Mouse (Mus musculus): Measurements from ENCODE around the gene Rhbdd3.
"Not testable (repeated sequence)": the region's sequence is repeated elsewhere in the genome, so short reads cannot be mapped to it uniquely, and the experiment has no call there.

Rhbdd3 gene

GRCm38 (mm10) chr11:5065056-5065821 is 33.5 kb upstream of the Rhbdd3 start, which contains the start of gene Gas2l1:
Gene Gas2l1 (minus strand): TSS chr11:5065327.
- DNase-seq (ENCODE audit: low read depth, low spot score): peak; percentile 79

- DNase-seq (ENCODE audit: low read depth, low spot score): no peak
Observed at GRCm38 (mm10) chr11:5067063-5067462, 31.7 kb upstream of the Rhbdd3 start.

GRCm38 (mm10) chr11:5068126-5068971 is 30.4 kb upstream of the Rhbdd3 start:
- DNase-seq (ENCODE audit: low read depth, low spot score): no peak

- DNase-seq (ENCODE audit: low read depth, low spot score): no peak
Observed at GRCm38 (mm10) chr11:5074882-5075281, 23.8 kb upstream of the Rhbdd3 start.

- DNase-seq (ENCODE audit: low read depth, low spot score): no peak
Observed at GRCm38 (mm10) chr11:5075760-5076159, 23.0 kb upstream of the Rhbdd3 start.

GRCm38 (mm10) chr11:5076843-5077242 is 21.9 kb upstream of the Rhbdd3 start:
- not testable (repeated sequence) for DNase-seq (ENCODE audit: low read depth, low spot score)

GRCm38 (mm10) chr11:5089147-5089546 is 9.6 kb upstream of the Rhbdd3 start:
- no peak for DNase-seq (ENCODE audit: low read depth, low spot score)

- DNase-seq (ENCODE audit: low read depth, low spot score): no peak
Observed at GRCm38 (mm10) chr11:5091706-5092105, 7.0 kb upstream of the Rhbdd3 start.

GRCm38 (mm10) chr11:5095877-5096276 is 2.8 kb upstream of the Rhbdd3 start:
- no peak for DNase-seq (ENCODE audit: low read depth, low spot score)

- DNase-seq (ENCODE audit: low read depth, low spot score): no peak
Observed at GRCm38 (mm10) chr11:5096480-5097020, 2.2 kb upstream of the Rhbdd3 start.

- peak; percentile 60 for DNase-seq (ENCODE audit: low read depth, low spot score)
Observed at GRCm38 (mm10) chr11:5098035-5098735, 541 bp upstream of the Rhbdd3 start.

GRCm38 (mm10) chr11:5099576-5100183 is 954 bp downstream of the Rhbdd3 start:
- DNase-seq (ENCODE audit: low read depth, low spot score): peak; percentile 72

GRCm38 (mm10) chr11:5100283-5100682 is 1.6 kb downstream of the Rhbdd3 start:
- DNase-seq (ENCODE audit: low read depth, low spot score): no peak

- no peak for DNase-seq (ENCODE audit: low read depth, low spot score)
Observed at GRCm38 (mm10) chr11:5100801-5101200, 2.1 kb downstream of the Rhbdd3 start.

GRCm38 (mm10) chr11:5101641-5102040 is 2.9 kb downstream of the Rhbdd3 start:
- no peak for DNase-seq (ENCODE audit: low read depth, low spot score)

GRCm38 (mm10) chr11:5102384-5102783 is 3.7 kb downstream of the Rhbdd3 start:
- no peak for DNase-seq (ENCODE audit: low read depth, low spot score)

- no peak for DNase-seq (ENCODE audit: low read depth, low spot score)
Observed at GRCm38 (mm10) chr11:5103986-5104509, 5.3 kb downstream of the Rhbdd3 start.

- DNase-seq (ENCODE audit: low read depth, low spot score): no peak
Observed at GRCm38 (mm10) chr11:5109441-5109840, 10.7 kb downstream of the Rhbdd3 start.

GRCm38 (mm10) chr11:5113645-5114044 is 14.9 kb downstream of the Rhbdd3 start:
- no peak for DNase-seq (ENCODE audit: low read depth, low spot score)

GRCm38 (mm10) chr11:5114931-5115581 is 16.3 kb downstream of the Rhbdd3 start:
- DNase-seq (ENCODE audit: low read depth, low spot score): peak; percentile 69

- DNase-seq (ENCODE audit: low read depth, low spot score): no peak
Observed at GRCm38 (mm10) chr11:5125713-5126112, 27.0 kb downstream of the Rhbdd3 start.

All from c-Kit-negative CD71-positive TER-119-positive erythroid progenitor cells, embryonic 14.5 days (primary cell).